Mouse (Mus musculus) C2C12 (cell line): ENCODE data around the gene Il2rb. TPM values are rescaled to one million over a fixed set of nuclear protein-coding genes. Genes with fewer than 3 reads are reported as not detected.

ENCODE experiments used
- H3K27me3 ChIP-seq: one replicate; pipeline ENCODE4 v1.6.1; 2011; ENCODE audit not compliant: control insufficient read depth, insufficient read depth, insufficient read length
- H3K36me3 ChIP-seq: one replicate; pipeline ENCODE4 v1.6.1; 2011; ENCODE audit not compliant: control insufficient read depth, insufficient read depth
- H3K4me3 ChIP-seq: one replicate; pipeline ENCODE4 v1.5.1; 2011; ENCODE audit warnings: mild to moderate bottlenecking, control low read depth; ENCODE audit not compliant: poor library complexity, insufficient read depth, severe bottlenecking
- H3K79me2 ChIP-seq: one replicate; pipeline ENCODE4 v1.6.1; 2011; ENCODE audit not compliant: control insufficient read depth, insufficient read depth
- H3K79me3 ChIP-seq: one replicate; pipeline ENCODE4 v1.6.1; 2011; ENCODE audit warnings: low read depth, control low read depth
- H3ac ChIP-seq: one replicate; pipeline ENCODE3; 2011; ENCODE audit warnings: low read depth; ENCODE audit not compliant: control insufficient read depth, insufficient read length
- CEBPB ChIP-seq: IDR thresholded peaks from one replicate; pipeline ENCODE4 v1.6.1; 2011; ENCODE audit warnings: low read depth, mild to moderate bottlenecking, control low read depth, moderate library complexity
- CTCF ChIP-seq: IDR thresholded peaks from one replicate; pipeline ENCODE4 v1.5.1; 2011; ENCODE audit not compliant: control insufficient read depth, insufficient read depth, insufficient read length
- FOSL1 ChIP-seq: IDR thresholded peaks from one replicate; pipeline ENCODE4 v1.8.0; 2011; ENCODE audit warnings: mild to moderate bottlenecking, low read length; ENCODE audit not compliant: poor library complexity, insufficient read depth, severe bottlenecking
- MAX ChIP-seq: IDR thresholded peaks from one replicate; pipeline ENCODE4 v1.6.1; 2011; ENCODE audit warnings: mild to moderate bottlenecking, control low read depth
- MYOD1 ChIP-seq: IDR thresholded peaks from one replicate; pipeline ENCODE4 v1.6.1; 2011; ENCODE audit warnings: low read depth; ENCODE audit not compliant: control insufficient read depth, insufficient read length
- MYOG ChIP-seq: IDR thresholded peaks from one replicate; pipeline ENCODE4 v1.6.1; 2011; ENCODE audit not compliant: control insufficient read depth, insufficient read length; ENCODE audit errors: extremely low read depth
- USF1 ChIP-seq: IDR thresholded peaks from one replicate; pipeline ENCODE4 v1.6.1; 2011; ENCODE audit warnings: low read depth, mild to moderate bottlenecking, control low read depth, moderate library complexity
- polyA plus RNA-seq: library from polyadenylated mRNA; unstranded; fragments of >200 nt; fragmentation: generic; extraction: Trizol; gene quantifications from one replicate; pipeline ENCODE4 v1.2.1, GENCODE M21; 2012; ENCODE audit warnings: missing spikeins

Gene Il2rb
- polyA plus RNA-seq, 1 experiment, result 0.01 TPM

GRCm38 (mm10) chr15:78531901-78532469 lies 36.9 kb upstream of the Il2rb start:
- TF ChIP-seq CTCF (peak; percentile 83), USF1 (no peak)
- Histone ChIP-seq H3K27me3 (peaks cover 10% of the 10 kb centered on the region), H3K4me3 (no peak overlapping the region), H3ac (peak overlapping the region; percentile 43), H3K36me3 (no peaks in the 10 kb centered on the region), H3K79me3 (peaks cover 5% of the 10 kb centered on the region), H3K79me2 (peaks cover 19% of the 10 kb centered on the region)

GRCm38 (mm10) chr15:78531451-78531720 lies 36.3 kb upstream of the Il2rb start:
- Histone ChIP-seq H3K79me2 (peaks cover 19% of the 10 kb centered on the region), H3K36me3 (peaks cover under 1% of the 10 kb centered on the region), H3K79me3 (peaks cover 5% of the 10 kb centered on the region), H3K27me3 (peaks cover 9% of the 10 kb centered on the region), H3ac (peak overlapping the region; percentile 43), H3K4me3 (no peak overlapping the region)
- no peak for TF ChIP-seq FOSL1
- TF ChIP-seq MYOD1, result no peak
- no peak for TF ChIP-seq CTCF
- TF ChIP-seq MYOG, result no peak

- H3K79me2 ChIP-seq, result peaks cover 19% of the 10 kb centered on the region
- H3K36me3 ChIP-seq, result peaks cover 4% of the 10 kb centered on the region
- H3K79me3 ChIP-seq, result peaks cover 5% of the 10 kb centered on the region
- peak within 1 kb of the TSS; percentile 56 for H3ac ChIP-seq
- peaks cover 9% of the 10 kb centered on the region for H3K27me3 ChIP-seq
- H3K4me3 ChIP-seq, result no peak within 1 kb of the TSS
- TF ChIP-seq MAX, result peak; percentile 13
- TF ChIP-seq MYOG, result no peak
These were observed 35.8 kb upstream of the Il2rb start, which contains the start of gene C1qtnf6 for GRCm38 (mm10) chr15:78530671-78531450. TSS of gene C1qtnf6 (minus strand) at chr15:78531416.

- peak overlapping the region; percentile 53 for H3K4me3 ChIP-seq
- H3ac ChIP-seq, result peak overlapping the region; percentile 60
- H3K79me2 ChIP-seq, result peaks cover 19% of the 10 kb centered on the region
- H3K27me3 ChIP-seq, result peaks cover 9% of the 10 kb centered on the region
- H3K79me3 ChIP-seq, result peaks cover 5% of the 10 kb centered on the region
- TF ChIP-seq USF1, result no peak
- TF ChIP-seq MAX, result no peak
- TF ChIP-seq FOSL1, result no peak
- TF ChIP-seq MYOD1, result no peak
- no peak for TF ChIP-seq CTCF
- TF ChIP-seq MYOG, result no peak
- TF ChIP-seq CEBPB, result no peak
- peaks cover 4% of the 10 kb centered on the region for H3K36me3 ChIP-seq
These were observed 35.1 kb upstream of the Il2rb start for GRCm38 (mm10) chr15:78530141-78530540.

GRCm38 (mm10) chr15:78529428-78529990 lies 34.4 kb upstream of the Il2rb start:
- Histone ChIP-seq H3K4me3 (peak overlapping the region; percentile 53), H3K36me3 (peaks cover 4% of the 10 kb centered on the region), H3ac (peak overlapping the region; percentile 84), H3K79me3 (peaks cover 5% of the 10 kb centered on the region), H3K79me2 (peaks cover 19% of the 10 kb centered on the region), H3K27me3 (peaks cover 9% of the 10 kb centered on the region)
- TF ChIP-seq MYOD1, result no peak

GRCm38 (mm10) chr15:78528726-78529411 lies 33.8 kb upstream of the Il2rb start:
- Histone ChIP-seq H3K36me3 (peaks cover 4% of the 10 kb centered on the region), H3K79me2 (peaks cover 19% of the 10 kb centered on the region), H3K79me3 (peaks cover 5% of the 10 kb centered on the region), H3ac (peak overlapping the region; percentile 84), H3K4me3 (peak overlapping the region; percentile 53), H3K27me3 (peaks cover 5% of the 10 kb centered on the region)
- TF ChIP-seq MAX (no peak), CEBPB (no peak), MYOG (no peak), USF1 (peak; percentile 93), CTCF (no peak), MYOD1 (no peak), FOSL1 (no peak)
